Comparison of ENCODE assay signal across 30 mouse cellular contexts in genomic region chr2:148717072-148717471, GRCm38 (mm10). TPM values are rescaled to one million over a fixed set of nuclear protein-coding genes. Genes with fewer than 3 reads are reported as not detected.
DNase-seq lines count a peak whose midpoint lies in the region; ATAC-seq and TF ChIP-seq lines count a peak whose summit lies in the region.
"Had no signal": no experiment of that assay in that cellular context is flagged by ENCODE, and none has a peak within 500 bp of the region (broad histone marks: within the 10 kb centered on the region; RNA-seq: fewer than 3 reads in every experiment).

No protein-coding gene starts in this region.

- WGBS in heart, adult 2 months, result 56% methylated on average over 2 of the region's 2 CpGs
- WGBS in intestine, postnatal 0 days, result 64% methylated on average over 2 of the region's 2 CpGs

- TF ChIP-seq CTCF in heart, adult 2 months (IDR thresholded peaks at IDR 0.05), result no peak
- TF ChIP-seq CTCF in intestine, postnatal 0 days (IDR thresholded peaks at IDR 0.05; ENCODE audit: low read depth), result no peak

- H3K4me2 ChIP-seq in intestine, postnatal 0 days (replicated peaks; ENCODE audit: low read depth), result no peak overlapping the region
- H3K4me2 ChIP-seq: hindbrain, embryonic 15.5 days; intestine, embryonic 15.5 days; liver, embryonic 11.5 days had no signal

- H3K27me3 ChIP-seq in heart, adult 2 months (ENCODE audit: control insufficient read depth, insufficient read depth, low read length), result no peaks in the 10 kb centered on the region
- H3K27me3 ChIP-seq in intestine, postnatal 0 days (replicated peaks; ENCODE audit: control insufficient read depth, insufficient read depth, low read length), result no peaks in the 10 kb centered on the region
- H3K27me3 ChIP-seq: CH12.LX; hindbrain, embryonic 15.5 days; intestine, embryonic 15.5 days had no signal

- TF ChIP-seq EP300 in heart, adult 2 months (IDR thresholded peaks at IDR 0.05; ENCODE audit: insufficient read depth, low read depth, low read length), result no peak

- ATAC-seq in intestine, postnatal 0 days, result no peak
- ATAC-seq: forebrain, postnatal 0 days; intestine, embryonic 15.5 days had no signal

- H3K9me3 ChIP-seq in intestine, postnatal 0 days (ENCODE audit: control insufficient read depth), result no peaks in the 10 kb centered on the region
- H3K9me3 ChIP-seq: hindbrain, embryonic 15.5 days; intestine, embryonic 15.5 days had no signal

- no peaks in the 10 kb centered on the region; the same call in none of the 2 replicates for H3K4me1 ChIP-seq in heart, adult 2 months (ENCODE audit: control insufficient read depth, insufficient read depth, low read length)
- H3K4me1 ChIP-seq in intestine, postnatal 0 days (replicated peaks; ENCODE audit: control insufficient read depth, insufficient read depth, low read length), result no peaks in the 10 kb centered on the region
- H3K4me1 ChIP-seq: hindbrain, embryonic 15.5 days; intestine, embryonic 15.5 days had no signal

- intact Hi-C loops in heart, adult 2 months (cut with DNase I), result no loop called here
- intact Hi-C loops in heart, postnatal 25 days (cut with DNase I), result no loop called here

- peak overlapping the region; percentile 36; the same call in 1 of the 2 replicates for H3K27ac ChIP-seq in heart, adult 2 months
- H3K27ac ChIP-seq in intestine, postnatal 0 days (ENCODE audit: low read depth, low read length), result no peak overlapping the region
- H3K27ac ChIP-seq: hindbrain, embryonic 15.5 days; intestine, embryonic 15.5 days had no signal

- no peak for TF ChIP-seq POLR2A in heart, adult 2 months (IDR thresholded peaks at IDR 0.05; ENCODE audit: insufficient read depth, low read depth, low read length)

- no peak overlapping the region for H3K9ac ChIP-seq in heart, adult 2 months (ENCODE audit: low read depth, low read length)
- no peak overlapping the region for H3K9ac ChIP-seq in intestine, postnatal 0 days (ENCODE audit: low read depth, low read length)
- H3K9ac ChIP-seq: forebrain, postnatal 0 days; hindbrain, embryonic 15.5 days; intestine, embryonic 15.5 days had no signal

- no peak overlapping the region for H3K4me3 ChIP-seq in heart, adult 2 months
- H3K4me3 ChIP-seq in intestine, postnatal 0 days (ENCODE audit: low read depth, low read length), result no peak overlapping the region
- H3K4me3 ChIP-seq: hindbrain, embryonic 15.5 days; intestine, embryonic 15.5 days had no signal

- DNase-seq in heart, adult 2 months, result no peak
- no peak for DNase-seq in heart, postnatal 25 days (ENCODE audit: low spot score)
- peak; percentile 38 for DNase-seq in kidney, adult 11 months
- no peak for DNase-seq in kidney, postnatal 4 days
- peak; percentile 38 to 51 for DNase-seq in kidney, adult 8-10 months
- DNase-seq in kidney, postnatal 14 days, result peak; percentile 16
- DNase-seq in lung, postnatal 14 days, result no peak
- DNase-seq: adrenal gland, postnatal 14 days; cerebellum, adult 11 months; cerebellum, postnatal 14 days; embryo, embryonic 11 days; forebrain, postnatal 0 days; lung, adult 18-20 months; lung, postnatal 36 days; right cerebral cortex, postnatal 14 days; spleen, adult 18-20 months; thymus, postnatal 36 days had no signal

- no peaks in the 10 kb centered on the region; the same call in 1 of the 2 replicates for H3K36me3 ChIP-seq in heart, adult 2 months (ENCODE audit: control insufficient read depth, insufficient read depth, low read length)
- H3K36me3 ChIP-seq in intestine, postnatal 0 days (ENCODE audit: control insufficient read depth, insufficient read depth), result no peaks in the 10 kb centered on the region
- H3K36me3 ChIP-seq: hindbrain, embryonic 15.5 days; intestine, embryonic 15.5 days had no signal

- H3K79me2 ChIP-seq in heart, adult 2 months (replicated peaks; ENCODE audit: control insufficient read depth, insufficient read depth, low read length), result 0 out of 2 replicates have a peak, but pooled peaks cover 3% of the 10 kb centered on the region

RNA-seq across cellular contexts. Expression of gene Napb, which starts 15.2 kb away (rescaled TPM):
- 1 to 10 TPM; 1.1 to 1.3 TPM for total RNA-seq in heart, adult 2 months (2021)
- polyA plus RNA-seq in heart, adult 2 months (2012; rRNA removed), result 0.88 and 1.8 TPM in 2 replicates
- 1 to 10 TPM; 1.3 to 1.4 TPM for total RNA-seq in heart, postnatal 25 days (2021)
- polyA plus RNA-seq in intestine, postnatal 0 days (2015; fragmentation: Nextera tagmentation; extraction: Ambion mirVana), result 2.2 and 2.4 TPM in 2 replicates
- total RNA-seq: MEL had no signal

RNA-seq across cellular contexts. Expression of gene Cstl1, which starts 33.1 kb away (rescaled TPM):
- not detected for total RNA-seq in heart, adult 2 months (2021)
- polyA plus RNA-seq in heart, adult 2 months (2012; rRNA removed), result not detected in 2 replicates
- total RNA-seq in heart, postnatal 25 days (2021), result not detected
- not detected in 2 replicates for polyA plus RNA-seq in intestine, postnatal 0 days (2015; fragmentation: Nextera tagmentation; extraction: Ambion mirVana)
- total RNA-seq: adrenal gland, postnatal 14 days; CH12.LX; forebrain, postnatal 0 days; gastrocnemius, adult 8-10 months; megakaryocyte-erythroid progenitor cell, adult 5-6 weeks; MEL; midbrain, postnatal 0 days had no signal
- polyA plus RNA-seq: embryonic facial prominence, embryonic 14.5 days; forebrain, postnatal 0 days; hindbrain, embryonic 15.5 days; intestine, embryonic 15.5 days; liver, embryonic 11.5 days; midbrain, postnatal 0 days; neural tube, embryonic 11.5 days had no signal

RNA-seq across cellular contexts. Expression of gene Gzf1, which starts 36.2 kb away (rescaled TPM):
- total RNA-seq in heart, adult 2 months (2021), result 10 to 100 TPM; 22.0 to 24.0 TPM
- 8.0 and 12.5 TPM in 2 replicates for polyA plus RNA-seq in heart, adult 2 months (2012; rRNA removed)
- 10 to 100 TPM; 18.1 to 24.2 TPM for total RNA-seq in heart, postnatal 25 days (2021)
- polyA plus RNA-seq in intestine, postnatal 0 days (2015; fragmentation: Nextera tagmentation; extraction: Ambion mirVana), result 14.9 and 16.6 TPM in 2 replicates

RNA-seq across cellular contexts. Expression of gene Nxt1, which starts 44.7 kb away (rescaled TPM):
- total RNA-seq in heart, adult 2 months (2021), result 1 to 10 TPM; 6.4 to 8.7 TPM
- 9.0 and 13.1 TPM in 2 replicates for polyA plus RNA-seq in heart, adult 2 months (2012; rRNA removed)
- 1 to 10 TPM; 6.3 to 7.3 TPM for total RNA-seq in heart, postnatal 25 days (2021)
- polyA plus RNA-seq in intestine, postnatal 0 days (2015; fragmentation: Nextera tagmentation; extraction: Ambion mirVana), result 35.6 and 35.9 TPM in 2 replicates

RNA-seq across cellular contexts. Expression of gene Cst11, which starts 54.2 kb away (rescaled TPM):
- total RNA-seq in heart, adult 2 months (2021), result not detected
- polyA plus RNA-seq in heart, adult 2 months (2012; rRNA removed), result not detected in 2 replicates
- not detected for total RNA-seq in heart, postnatal 25 days (2021)
- polyA plus RNA-seq in intestine, postnatal 0 days (2015; fragmentation: Nextera tagmentation; extraction: Ambion mirVana), result not detected in 2 replicates
- total RNA-seq: adrenal gland, postnatal 14 days; CH12.LX; forebrain, postnatal 0 days; gastrocnemius, adult 8-10 months; layer of hippocampus, postnatal 10 days; megakaryocyte-erythroid progenitor cell, adult 5-6 weeks; MEL; midbrain, postnatal 0 days had no signal
- polyA plus RNA-seq: embryonic facial prominence, embryonic 14.5 days; forebrain, postnatal 0 days; hindbrain, embryonic 15.5 days; intestine, embryonic 15.5 days; limb, embryonic 11.5 days; liver, embryonic 11.5 days; midbrain, postnatal 0 days; neural tube, embryonic 11.5 days had no signal

Comparison
In these comparisons a context has a peak if more than half of its experiments do, and no peak if none do; other contexts are left out.
1. DNase-seq: peak in kidney, adult 11 months (single experiment), kidney, adult 8-10 months (2 of 2) and kidney, postnatal 14 days (single experiment); none in heart, adult 2 months (0 of 2), heart, postnatal 25 days (single experiment), kidney, postnatal 4 days (0 of 2) and lung, postnatal 14 days (single experiment).